Mouse (Mus musculus) heart, postnatal 14 days (tissue): Measurements from ENCODE around the gene Smarcc1. TPM values are rescaled to one million over a fixed set of nuclear protein-coding genes. Genes with fewer than 3 reads are reported as not detected.

Experiments used
- DNase-seq, 2 experiments: peaks; one replicate each; pipeline ENCODE4 v3.0.0; 2021 to 2022
- intact Hi-C: fragments of 180-260 bp; cut with DNase I; formaldehyde crosslinking; loops from one replicate; pipeline ENCODE4 v1.15.1; 2025
- microRNA-seq, 2 experiments: library from miRNA; unstranded; fragments of <30 nt; microRNA quantifications; one replicate each; pipeline ENCODE4 v1.2.0; 2021 to 2022
- total RNA-seq, 2 experiments: library from RNA; stranded (reverse); gene quantifications; 2 replicates each; pipeline ENCODE4 v1.2.3; 2021

Gene Smarcc1
- total RNA-seq, 2 experiments from 2014 or later = 27.7 to 30.6 TPM

- intact Hi-C loops = no loop called here
- no peak for DNase-seq
These were observed 154.8 kb downstream of the Smarcc1 start for GRCm38 (mm10) chr9:110272330-110272729.

GRCm38 (mm10) chr9:110273507-110273906, 156.0 kb downstream of the Smarcc1 start:
- DNase-seq = no peak
- intact Hi-C loops = no loop called here

GRCm38 (mm10) chr9:110275882-110276281, 158.4 kb downstream of the Smarcc1 start:
- intact Hi-C loops = no loop called here
- no peak for DNase-seq

GRCm38 (mm10) chr9:110277431-110277881, 159.9 kb downstream of the Smarcc1 start:
- intact Hi-C loops = no loop called here

GRCm38 (mm10) chr9:110284075-110284697, 166.7 kb downstream of the Smarcc1 start:
- intact Hi-C loops = no loop called here
- no peak for DNase-seq

More at GRCm38 (mm10) chr9:110277431-110277881, 159.9 kb downstream of the Smarcc1 start:
- no peak for DNase-seq

- DNase-seq = no peak
- intact Hi-C loops = no loop called here
These were observed 169.9 kb downstream of the Smarcc1 start for GRCm38 (mm10) chr9:110287321-110287924.

Small RNAs within 50 kb of the gene (microRNA-seq; reads per million reads assigned to microRNA genes)
- 38.6 to 71.2 reads per million in 2 experiments for gene Mir6236

Other genes starting within 250 kb of the Smarcc1 start
- 1 to 10 TPM; 5.7 to 6.1 TPM for gene Cdc25a, start 242.1 kb upstream of the Smarcc1 start, total RNA-seq
- gene Map4, start 186.2 kb upstream of the Smarcc1 start, total RNA-seq = 100 to 1,000 TPM; 252 to 276 TPM
- 10 to 100 TPM; 56.8 to 71.3 TPM for gene Dhx30, start 122 bp downstream of the Smarcc1 start, total RNA-seq
- under 1 TPM; 0.32 to 0.41 TPM for gene Cspg5, start 126.1 kb downstream of the Smarcc1 start, total RNA-seq
- gene Elp6, start 187.5 kb downstream of the Smarcc1 start, total RNA-seq = 1 to 10 TPM; 2.4 to 3.8 TPM
- 10 to 100 TPM; 26.4 to 27.6 TPM for gene Scap, start 215.6 kb downstream of the Smarcc1 start, total RNA-seq